Mouse (Mus musculus) hindbrain, embryonic 16.5 days (tissue): ENCODE data around the gene Nudt15. TPM values are rescaled to one million over a fixed set of nuclear protein-coding genes. Genes with fewer than 3 reads are reported as not detected.
A peak's percentile ranks its signal among the peaks of the same experiment; 100 is the strongest.

Source experiments
- ATAC-seq: fragments of 200-750 bp; cut with Nextera tagmentation; 2 replicates; pipeline ENCODE4 v1.8.0; 2017; ENCODE audit warnings: moderate TSS enrichment, moderate library complexity
- H3K27ac ChIP-seq: fragments of 300-500 bp; sonication (generic); 2 replicates; pipeline ENCODE4 v1.5.1; 2014; ENCODE audit warnings: low read depth, mild to moderate bottlenecking, control low read depth, low read length, moderate library complexity
- H3K27me3 ChIP-seq: fragments of 300-500 bp; sonication (generic); replicated peaks from 2 replicates; pipeline ENCODE4 v1.6.1; 2014; ENCODE audit warnings: low read length; ENCODE audit not compliant: control insufficient read depth, insufficient read depth
- H3K36me3 ChIP-seq: fragments of 300-500 bp; sonication (generic); 2 replicates; pipeline ENCODE4 v1.6.1; 2014; ENCODE audit warnings: mild to moderate bottlenecking, low read length, moderate library complexity, mixed read lengths; ENCODE audit not compliant: control insufficient read depth, insufficient read depth
- H3K4me1 ChIP-seq: fragments of 300-500 bp; sonication (generic); 2 replicates; pipeline ENCODE4 v1.6.1; 2014; ENCODE audit warnings: low read depth, low read length; ENCODE audit not compliant: control insufficient read depth, insufficient read depth
- H3K4me2 ChIP-seq: fragments of 300-500 bp; sonication (generic); 2 replicates; pipeline ENCODE4 v1.6.1; 2014; ENCODE audit warnings: mild to moderate bottlenecking, low read length, control low read depth, moderate library complexity
- H3K4me3 ChIP-seq: fragments of 300-500 bp; sonication (generic); 2 replicates; pipeline ENCODE4 v1.5.1; 2014; ENCODE audit warnings: mild to moderate bottlenecking, low read length, control low read depth, moderate library complexity
- H3K9ac ChIP-seq: fragments of 300-500 bp; sonication (generic); 2 replicates; pipeline ENCODE4 v1.6.1; 2014; ENCODE audit warnings: low read depth, mild to moderate bottlenecking, control low read depth, low read length, moderate library complexity
- H3K9me3 ChIP-seq: fragments of 300-500 bp; sonication (generic); 2 replicates; pipeline ENCODE4 v1.6.1; 2014; ENCODE audit warnings: mild to moderate bottlenecking, low read length, moderate library complexity; ENCODE audit not compliant: control insufficient read depth
- WGBS: fragments of 180-500 bp; shearing (Covaris S2); extraction: QIAGEN DNeasy Blood & Tissue Kit; methylation state at CpG from one replicate; pipeline ENCODE4 v1.1.7; 2014; 5-methylcytosine and 5-hydroxymethylcytosine counted together
- polyA plus RNA-seq: library from polyadenylated mRNA; unstranded; fragments of >200 nt; fragmentation: Nextera tagmentation; extraction: Ambion mirVana; gene quantifications from 2 replicates; pipeline ENCODE4 v1.2.1, GENCODE M21; 2015

Nudt15 gene
- polyA plus RNA-seq, 1 experiment from 2014 or later, result 8.5 TPM

- H3K27ac ChIP-seq, result no peak overlapping the region
- H3K4me2 ChIP-seq, result no peak overlapping the region
- WGBS, result 74% methylated on average over 3 of the region's 3 CpGs
- H3K27me3 ChIP-seq, result no peaks in the 10 kb centered on the region
- peaks cover 7% of the 10 kb centered on the region for H3K4me1 ChIP-seq
- no peak overlapping the region for H3K4me3 ChIP-seq
- no peak overlapping the region for H3K9ac ChIP-seq
- no peak for ATAC-seq
- peaks cover 2% of the 10 kb centered on the region; the same call in 1 of the 2 replicates for H3K9me3 ChIP-seq
- no peaks in the 10 kb centered on the region for H3K36me3 ChIP-seq
Measured at GRCm38 (mm10) chr14:73478321-73478720, 69.7 kb downstream of the Nudt15 start.

GRCm38 (mm10) chr14:73477077-73477476 is 71.0 kb downstream of the Nudt15 start:
- H3K27ac ChIP-seq, result no peak overlapping the region
- ATAC-seq, result no peak
- no peaks in the 10 kb centered on the region for H3K27me3 ChIP-seq
- no peak overlapping the region for H3K9ac ChIP-seq
- peaks cover 2% of the 10 kb centered on the region; the same call in 1 of the 2 replicates for H3K9me3 ChIP-seq
- H3K4me2 ChIP-seq, result no peak overlapping the region
- no peaks in the 10 kb centered on the region for H3K36me3 ChIP-seq
- H3K4me1 ChIP-seq, result peaks cover 11% of the 10 kb centered on the region
- H3K4me3 ChIP-seq, result no peak overlapping the region
- 94% methylated on average over 10 of the region's 10 CpGs for WGBS

DNA sequence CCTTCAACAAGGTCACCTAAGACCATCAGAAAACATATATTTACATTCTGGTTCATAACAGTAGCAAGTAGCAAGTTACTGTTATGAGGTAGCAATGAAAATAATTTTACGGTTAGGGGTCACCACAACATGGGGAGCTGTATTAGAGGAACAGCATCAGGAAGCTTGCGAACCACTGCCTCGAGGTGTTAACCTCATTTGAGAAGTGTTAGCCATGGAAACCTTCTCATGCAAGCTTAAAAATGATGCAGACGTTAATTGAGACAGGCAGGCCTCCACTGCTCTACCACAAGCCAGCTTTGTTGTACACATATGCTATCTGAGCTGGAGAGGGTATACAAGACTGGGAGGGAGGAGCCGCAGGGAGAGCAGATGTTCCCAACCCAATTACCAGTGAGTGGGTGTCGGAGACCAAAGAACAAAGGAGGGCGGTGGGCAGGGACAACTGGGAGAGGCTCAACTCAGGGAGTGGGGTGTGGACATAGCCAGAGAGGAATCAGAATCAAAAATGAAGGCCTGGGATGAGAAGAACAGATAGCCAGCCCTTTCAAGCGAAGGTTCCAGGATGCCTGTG is 71.6 kb downstream of the Nudt15 start:
- 71% methylated on average over 8 of the region's 8 CpGs for WGBS
- Histone ChIP-seq H3K4me1 (peaks cover 11% of the 10 kb centered on the region), H3K9ac (no peak overlapping the region), H3K36me3 (no peaks in the 10 kb centered on the region), H3K27me3 (no peaks in the 10 kb centered on the region), H3K4me3 (no peak overlapping the region), H3K4me2 (no peak overlapping the region), H3K9me3 (peaks cover 2% of the 10 kb centered on the region; the same call in 1 of the 2 replicates), H3K27ac (no peak overlapping the region)
- ATAC-seq, result no peak

DNA sequence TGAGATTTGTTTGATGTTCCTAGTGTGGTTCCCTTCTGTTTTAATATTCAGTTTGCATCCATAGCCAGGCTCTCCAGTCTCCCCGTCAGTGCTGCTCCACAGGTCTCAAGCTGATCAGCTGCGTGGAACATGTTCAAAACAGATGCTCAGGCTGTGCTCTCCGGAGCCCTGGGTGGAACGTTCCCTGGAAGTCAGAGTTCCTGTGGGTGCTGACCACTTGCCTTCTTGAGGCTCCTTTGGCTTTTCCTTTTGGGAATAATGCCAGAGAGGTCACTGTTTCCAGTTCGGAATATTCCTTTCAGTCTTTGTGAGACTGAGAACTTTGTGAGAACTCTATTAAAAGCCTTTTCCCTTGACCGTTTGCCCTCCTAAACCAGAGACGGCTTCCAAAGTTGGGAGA is 72.5 kb downstream of the Nudt15 start:
- Histone ChIP-seq H3K4me2 (no peak overlapping the region), H3K27me3 (no peaks in the 10 kb centered on the region), H3K4me3 (no peak overlapping the region), H3K9me3 (peaks cover 2% of the 10 kb centered on the region; the same call in 1 of the 2 replicates), H3K9ac (no peak overlapping the region), H3K36me3 (no peaks in the 10 kb centered on the region), H3K27ac (peak overlapping the region; percentile 4; the same call in 1 of the 2 replicates), H3K4me1 (peaks cover 11% of the 10 kb centered on the region)
- WGBS, result 53% methylated on average over 7 of the region's 7 CpGs
- no peak for ATAC-seq

DNA sequence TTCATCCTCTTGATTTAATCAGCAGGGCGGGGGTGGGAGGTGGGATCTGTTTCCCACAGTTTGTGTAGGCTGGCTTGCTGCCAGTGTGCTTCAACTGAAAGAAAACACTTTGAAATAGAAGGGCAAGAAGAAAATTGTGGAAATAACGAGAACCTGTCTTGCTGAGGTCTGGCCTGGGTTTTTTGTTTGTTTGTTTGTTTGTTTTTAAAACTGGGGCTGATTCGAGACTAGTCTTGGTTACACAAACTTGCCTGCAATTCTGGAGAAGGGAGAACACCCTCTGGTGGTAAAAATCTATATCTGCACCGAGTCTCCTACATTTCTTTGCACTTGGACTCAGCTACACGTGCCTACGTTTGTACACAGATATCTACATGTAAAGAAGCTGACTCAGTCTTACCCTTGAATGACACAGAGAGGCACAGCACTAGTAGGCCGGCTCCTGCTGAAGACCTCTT is 73.4 kb downstream of the Nudt15 start:
- H3K27ac ChIP-seq, result peak overlapping the region; percentile 57
- H3K27me3 ChIP-seq, result no peaks in the 10 kb centered on the region
- no peak overlapping the region for H3K4me3 ChIP-seq
- peaks cover 2% of the 10 kb centered on the region; the same call in 1 of the 2 replicates for H3K9me3 ChIP-seq
- 21% methylated on average over 7 of the region's 7 CpGs for WGBS
- H3K4me2 ChIP-seq, result no peak overlapping the region
- H3K36me3 ChIP-seq, result no peaks in the 10 kb centered on the region
- peak; percentile 44; the same call in 1 of the 2 replicates for ATAC-seq
- no peak overlapping the region for H3K9ac ChIP-seq
- H3K4me1 ChIP-seq, result peaks cover 11% of the 10 kb centered on the region

DNA sequence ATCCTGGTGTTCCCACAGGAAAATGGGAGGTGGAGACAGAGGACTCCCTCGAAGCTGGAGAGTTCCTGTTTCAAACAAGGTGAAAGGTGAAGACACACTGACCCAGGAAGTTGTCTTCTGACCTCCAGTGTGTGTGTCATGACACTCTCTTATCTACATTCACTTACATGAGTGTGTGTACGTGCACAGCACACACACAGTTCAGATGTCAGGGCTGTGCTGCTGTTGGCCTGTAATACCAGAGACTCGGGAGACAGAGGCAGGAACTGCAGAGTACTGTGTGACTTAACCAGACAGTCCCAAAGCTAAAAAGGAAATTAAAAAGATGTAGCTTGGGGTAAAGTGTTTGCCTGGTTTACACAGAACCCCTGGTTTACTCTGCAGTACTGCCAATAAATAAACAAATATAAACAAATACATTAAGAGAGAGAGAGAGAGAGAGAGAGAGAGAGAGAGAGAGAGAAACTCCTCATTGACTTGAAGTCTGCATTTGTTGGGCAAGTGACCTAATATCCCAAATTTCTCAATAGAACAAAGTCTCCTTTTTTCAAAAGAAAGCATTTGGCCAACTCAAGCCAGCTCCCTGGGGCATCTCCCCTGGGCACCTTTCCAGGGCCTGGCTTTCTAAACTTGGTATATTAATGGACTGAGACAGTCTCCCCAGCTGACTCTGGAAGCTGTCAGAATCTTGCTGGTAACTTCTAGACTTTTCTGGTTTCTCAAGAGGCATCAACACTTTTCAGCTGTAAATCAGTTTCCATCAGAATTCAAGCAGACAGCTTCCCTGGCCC is 74.2 kb downstream of the Nudt15 start:
- Histone ChIP-seq H3K4me3 (no peak overlapping the region), H3K27me3 (no peaks in the 10 kb centered on the region), H3K27ac (peak overlapping the region; percentile 57), H3K4me2 (no peak overlapping the region), H3K9me3 (peaks cover 2% of the 10 kb centered on the region; the same call in 1 of the 2 replicates), H3K4me1 (peaks cover 11% of the 10 kb centered on the region), H3K36me3 (no peaks in the 10 kb centered on the region), H3K9ac (no peak overlapping the region)
- ATAC-seq, result peak; percentile 69
- WGBS, result 54% methylated on average over 3 of the region's 3 CpGs

GRCm38 (mm10) chr14:73472205-73472604 is 75.8 kb downstream of the Nudt15 start:
- H3K36me3 ChIP-seq, result no peaks in the 10 kb centered on the region
- no peak overlapping the region for H3K9ac ChIP-seq
- ATAC-seq, result no peak
- 46% methylated on average over 7 of the region's 7 CpGs for WGBS
- peaks cover under 1% of the 10 kb centered on the region; the same call in 1 of the 2 replicates for H3K9me3 ChIP-seq
- no peak overlapping the region for H3K4me3 ChIP-seq
- no peaks in the 10 kb centered on the region for H3K27me3 ChIP-seq
- H3K4me1 ChIP-seq, result peaks cover 11% of the 10 kb centered on the region
- H3K27ac ChIP-seq, result no peak overlapping the region
- no peak overlapping the region for H3K4me2 ChIP-seq

DNA sequence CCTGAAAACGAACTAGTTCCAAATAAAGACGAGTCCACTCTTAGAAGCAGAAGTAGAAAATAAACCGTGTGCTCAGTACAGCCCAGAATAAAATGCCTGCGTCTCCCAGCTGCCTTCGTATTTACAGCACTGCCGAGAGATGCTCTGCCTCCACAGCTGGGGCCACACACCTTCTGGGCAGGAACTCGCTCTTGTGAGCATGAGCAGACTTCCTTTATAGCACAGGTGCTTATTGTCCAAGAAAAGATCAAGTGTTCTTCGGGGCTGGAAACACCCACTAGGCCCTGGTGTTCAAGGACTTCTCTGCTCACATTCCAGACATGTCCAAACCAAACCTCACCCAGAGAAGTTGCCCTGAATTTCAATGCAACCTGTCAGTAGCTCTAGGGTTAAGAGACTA is 77.4 kb downstream of the Nudt15 start:
- Histone ChIP-seq H3K9ac (no peak overlapping the region), H3K9me3 (no peaks in the 10 kb centered on the region), H3K4me3 (no peak overlapping the region), H3K27me3 (no peaks in the 10 kb centered on the region), H3K4me1 (peaks cover 9% of the 10 kb centered on the region), H3K4me2 (no peak overlapping the region), H3K27ac (no peak overlapping the region), H3K36me3 (no peaks in the 10 kb centered on the region)
- no peak for ATAC-seq
- 77% methylated on average over 8 of the region's 8 CpGs for WGBS

- 60% methylated on average over 7 of the region's 7 CpGs for WGBS
- Histone ChIP-seq H3K4me3 (no peak overlapping the region), H3K27me3 (no peaks in the 10 kb centered on the region), H3K4me1 (peaks cover 4% of the 10 kb centered on the region), H3K9ac (no peak overlapping the region), H3K9me3 (no peaks in the 10 kb centered on the region), H3K27ac (no peak overlapping the region), H3K36me3 (no peaks in the 10 kb centered on the region), H3K4me2 (no peak overlapping the region)
- 0 out of 2 replicates have a peak, but pooled peaks have one; percentile 42 for ATAC-seq
Measured at GRCm38 (mm10) chr14:73469506-73469905, 78.5 kb downstream of the Nudt15 start.
